Mouse (Mus musculus) cerebellum, adult 2 months (tissue): ENCODE data around the gene Lsp1. TPM values are rescaled to one million over a fixed set of nuclear protein-coding genes. Genes with fewer than 3 reads are reported as not detected.

Source experiments
- DNase-seq, 2 experiments: peaks; one replicate each; pipeline ENCODE4 v3.0.0; 2021
- H3K27ac ChIP-seq: fragments of 200-500 bp; 2 replicates; pipeline ENCODE4 v1.5.1; 2012; ENCODE audit warnings: low read length, control low read depth, inconsistent platforms; ENCODE audit not compliant: insufficient read depth
- H3K27me3 ChIP-seq: fragments of 200-500 bp; 2 replicates; pipeline ENCODE4 v1.6.1; 2012; ENCODE audit warnings: inconsistent platforms, mild to moderate bottlenecking, low read length, moderate library complexity; ENCODE audit not compliant: control insufficient read depth, insufficient read depth
- H3K4me1 ChIP-seq: fragments of 200-500 bp; 2 replicates; pipeline ENCODE4 v1.6.1; 2011; ENCODE audit warnings: low read length; ENCODE audit not compliant: control insufficient read depth, insufficient read depth
- H3K4me3 ChIP-seq: fragments of 200-500 bp; replicated peaks from 2 replicates; pipeline ENCODE3; 2011; ENCODE audit warnings: mild to moderate bottlenecking, low read depth, low read length, control low read depth; ENCODE audit not compliant: insufficient read depth
- CTCF ChIP-seq: fragments of 200-500 bp; IDR thresholded peaks from 2 replicates; pipeline ENCODE4 v1.5.1; 2011; ENCODE audit warnings: low read depth, mild to moderate bottlenecking, control low read depth, low read length, moderate library complexity, borderline replicate concordance; ENCODE audit not compliant: insufficient read depth
- POLR2A ChIP-seq: fragments of 200-500 bp; IDR thresholded peaks from 2 replicates; pipeline ENCODE4 v1.6.1; 2011; ENCODE audit warnings: low read length, control low read depth, borderline replicate concordance; ENCODE audit not compliant: insufficient read depth
- WGBS: fragments of 180-500 bp; shearing (Covaris S2); methylation state at CpG from one replicate; pipeline ENCODE4 v1.1.7; 2018; 5-methylcytosine and 5-hydroxymethylcytosine counted together
- polyA plus RNA-seq: library from polyadenylated mRNA; depleted of rRNA; stranded (reverse); fragments of >200 nt; gene quantifications from 2 replicates; pipeline ENCODE4 v1.2.3, GENCODE M21; 2012

Gene Lsp1
- polyA plus RNA-seq, 1 experiment = 5.9 TPM

DNA sequence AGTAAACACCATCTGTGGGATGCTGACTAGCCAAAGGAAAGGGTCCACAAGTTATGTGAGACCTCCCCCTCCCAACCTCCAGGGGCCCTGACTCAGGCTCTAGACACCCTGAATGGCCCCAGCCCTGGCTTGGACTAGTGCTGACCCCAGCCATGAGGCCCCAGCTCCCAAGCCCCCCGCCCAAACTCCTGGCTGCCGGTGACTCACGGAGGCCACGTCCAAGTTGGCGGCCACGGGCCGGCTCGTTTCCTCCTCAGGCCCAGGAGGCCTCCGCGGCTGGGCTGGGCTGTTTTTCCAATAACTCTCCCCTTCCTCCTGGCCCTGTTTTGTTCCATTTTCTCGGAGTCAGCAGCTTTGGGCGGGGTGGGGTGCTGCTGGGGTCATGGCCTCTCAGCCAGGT is 24.2 kb downstream of the Lsp1 start:
- no peaks in the 10 kb centered on the region for H3K27me3 ChIP-seq
- no peak overlapping the region for H3K27ac ChIP-seq
- no peak for DNase-seq
- WGBS = 75% methylated on average over 12 of the region's 12 CpGs
- H3K4me3 ChIP-seq = no peak overlapping the region
- no peak for TF ChIP-seq POLR2A
- no peak for TF ChIP-seq CTCF
- no peaks in the 10 kb centered on the region for H3K4me1 ChIP-seq

GRCm38 (mm10) chr7:142486751-142487162 is 26.1 kb downstream of the Lsp1 start:
- Histone ChIP-seq H3K4me3 (no peak overlapping the region), H3K27me3 (no peaks in the 10 kb centered on the region), H3K27ac (no peak overlapping the region), H3K4me1 (no peaks in the 10 kb centered on the region)
- 89% methylated on average over 8 of the region's 8 CpGs for WGBS
- TF ChIP-seq CTCF = no peak
- TF ChIP-seq POLR2A = no peak
- no peak for DNase-seq

- H3K27ac ChIP-seq = no peak overlapping the region
- H3K27me3 ChIP-seq = no peaks in the 10 kb centered on the region
- H3K4me3 ChIP-seq = no peak overlapping the region
- no peaks in the 10 kb centered on the region for H3K4me1 ChIP-seq
- 32% methylated on average over 9 of the region's 9 CpGs for WGBS
- TF ChIP-seq POLR2A (no peak), CTCF (no peak)
- DNase-seq = no peak
Observed at GRCm38 (mm10) chr7:142487341-142487859, 26.8 kb downstream of the Lsp1 start.

DNA sequence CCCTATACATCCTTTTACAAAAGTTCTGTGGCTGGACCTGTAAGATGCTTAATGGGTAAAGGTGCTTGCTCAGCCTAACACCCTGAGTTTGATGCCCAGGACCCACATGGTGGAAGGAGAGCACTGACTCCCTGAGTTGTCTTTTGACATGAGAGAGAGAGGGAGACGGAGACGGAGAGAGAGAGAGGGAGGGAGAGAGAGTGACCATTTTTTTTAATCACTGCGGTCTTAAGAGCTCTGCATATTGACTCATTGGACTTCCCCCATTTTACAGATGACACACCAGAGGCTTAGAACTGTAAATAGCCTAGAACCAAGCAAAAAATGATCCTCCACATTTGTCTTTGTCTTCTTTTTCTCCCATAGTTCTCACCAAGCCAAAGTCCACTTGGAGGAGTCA is 27.4 kb downstream of the Lsp1 start:
- Histone ChIP-seq H3K27me3 (no peaks in the 10 kb centered on the region), H3K4me3 (no peak overlapping the region), H3K4me1 (no peaks in the 10 kb centered on the region), H3K27ac (no peak overlapping the region)
- DNase-seq = no peak
- WGBS = 86% methylated on average over 3 of the region's 3 CpGs
- TF ChIP-seq POLR2A = no peak
- no peak for TF ChIP-seq CTCF

GRCm38 (mm10) chr7:142493535-142493934 is 32.9 kb downstream of the Lsp1 start:
- Histone ChIP-seq H3K27me3 (no peaks in the 10 kb centered on the region), H3K4me3 (no peak overlapping the region), H3K27ac (no peak overlapping the region), H3K4me1 (no peaks in the 10 kb centered on the region)
- no peak for TF ChIP-seq CTCF
- TF ChIP-seq POLR2A = no peak
- WGBS = 64% methylated on average over 8 of the region's 8 CpGs
- DNase-seq = no peak

DNA sequence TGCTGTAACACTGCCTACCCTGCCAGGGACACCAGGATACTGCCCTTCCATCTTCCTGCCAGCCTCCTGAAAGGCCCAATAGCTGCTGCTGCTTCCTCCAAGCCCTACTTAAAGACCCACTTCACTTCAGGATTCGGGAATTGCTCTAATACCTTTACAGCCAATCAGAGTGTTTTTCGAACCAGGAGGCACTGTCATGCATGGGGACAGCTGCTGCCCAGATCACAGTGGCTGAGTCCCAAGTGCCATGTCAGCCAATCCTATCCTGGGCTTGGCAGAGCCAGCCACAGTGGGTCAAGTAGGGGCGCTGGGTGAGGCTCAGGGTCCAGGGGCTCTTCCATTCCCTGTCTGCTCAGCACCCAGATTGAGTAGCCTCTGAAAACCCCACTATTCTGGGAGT is 35.5 kb downstream of the Lsp1 start:
- no peaks in the 10 kb centered on the region for H3K4me1 ChIP-seq
- DNase-seq = no peak
- no peak overlapping the region for H3K4me3 ChIP-seq
- TF ChIP-seq CTCF (no peak), POLR2A (no peak)
- H3K27ac ChIP-seq = no peak overlapping the region
- WGBS = 56% methylated on average over 3 of the region's 3 CpGs
- H3K27me3 ChIP-seq = no peaks in the 10 kb centered on the region

DNA sequence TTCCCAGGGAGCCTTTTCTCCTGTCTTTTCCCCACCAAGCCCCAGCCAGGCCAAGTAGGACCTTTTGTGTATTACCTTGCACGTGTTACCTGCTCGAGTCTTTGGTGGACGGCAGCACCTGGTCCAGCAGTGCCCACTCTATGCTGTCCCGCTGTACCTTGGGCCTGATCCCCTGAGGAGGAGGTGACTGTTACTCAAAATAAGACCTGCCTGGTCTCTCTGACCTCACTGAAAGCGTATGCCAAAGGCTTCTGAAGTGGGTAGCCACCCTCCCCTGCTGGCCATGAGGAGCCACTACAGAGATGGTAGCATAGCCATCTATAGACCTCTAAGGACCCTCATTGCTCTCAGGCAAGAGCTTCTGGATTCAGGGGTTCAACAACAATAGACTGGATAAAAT is 36.2 kb downstream of the Lsp1 start:
- Histone ChIP-seq H3K27ac (no peak overlapping the region), H3K4me1 (no peaks in the 10 kb centered on the region), H3K4me3 (no peak overlapping the region), H3K27me3 (no peaks in the 10 kb centered on the region)
- no peak for DNase-seq
- WGBS = 90% methylated on average over 5 of the region's 5 CpGs
- TF ChIP-seq POLR2A (no peak), CTCF (peak; percentile 19; the same call in 1 of the 2 replicates)

- 84% methylated on average over 2 of the region's 2 CpGs for WGBS
- TF ChIP-seq POLR2A (no peak), CTCF (peak; percentile 74)
Observed at GRCm38 (mm10) chr7:142497775-142498174, 37.2 kb downstream of the Lsp1 start.

DNA sequence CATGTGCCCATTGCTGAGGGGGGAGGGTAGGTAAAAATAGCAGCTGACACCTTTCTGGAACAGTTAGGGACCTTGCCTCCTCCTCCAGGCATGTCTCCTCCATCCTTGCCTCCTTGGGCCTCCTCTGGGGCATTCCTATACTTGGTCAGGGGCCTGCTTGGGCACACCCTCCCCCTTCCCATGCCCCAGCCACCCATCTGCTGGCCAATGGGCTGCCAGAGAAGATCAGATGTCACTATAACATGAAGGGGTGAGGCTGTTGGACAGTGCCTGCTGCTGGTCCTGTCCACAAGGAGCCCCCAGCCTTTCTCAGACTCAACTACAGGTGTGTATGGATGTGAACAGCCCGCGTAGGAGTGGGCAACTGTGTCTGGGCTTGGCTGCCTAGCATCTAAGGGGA is 38.0 kb downstream of the Lsp1 start, which contains the start of gene Tnnt3:
TSS of gene Tnnt3 (plus strand) at position 262 of the 400 bp plus-strand sequence.
- Histone ChIP-seq H3K4me3 (no peak within 1 kb of the TSS), H3K27ac (no peak within 1 kb of the TSS), H3K4me1 (no peaks in the 10 kb centered on the region), H3K27me3 (no peaks in the 10 kb centered on the region)
- whole genome bisulfite sequencing = 89% methylated on average over 2 of the region's 2 CpGs
- no peak for DNase-seq
- TF ChIP-seq POLR2A (no peak), CTCF (no peak)

More at GRCm38 (mm10) chr7:142497775-142498174, 37.2 kb downstream of the Lsp1 start:
- Histone ChIP-seq H3K4me3 (no peak overlapping the region), H3K4me1 (no peaks in the 10 kb centered on the region), H3K27me3 (no peaks in the 10 kb centered on the region), H3K27ac (no peak overlapping the region)
- peak; percentile 53 to 59 for DNase-seq
